Mouse (Mus musculus) embryonic stem cell, embryonic (primary cell): Measurements from ENCODE around the gene Fpr1.

Experiments
- CTCF ChIA-PET, 4 experiments: fragments of 300-600 bp in 2 of 4; fragments of 350-600 bp in 2 of 4; sonication (Branson Sonifier 250); formaldehyde crosslinking; loops; one replicate each; lab custom pipeline; 2022; ENCODE audit warnings: inconsistent platforms in 2 of 4; lab: Charles Lee
- POLR2A ChIA-PET, 4 experiments: fragments of 300-600 bp in 2 of 4; fragments of 350-600 bp in 2 of 4; sonication (Branson Sonifier 250); formaldehyde crosslinking; loops; one replicate each; lab custom pipeline; 2022; ENCODE audit warnings: antibody characterized with exemption in 4 of 4, inconsistent platforms in 1 of 4; lab: Charles Lee

Fpr1 gene

GRCm38 (mm10) chr17:17829816-17830535, 53.8 kb downstream of the Fpr1 start:
- CTCF ChIA-PET: interaction anchor here in 2 of 4 experiments (0.7 to 6.1 kb wide), 3 partner anchors 8 to 23 kb away, joined by 4 to 56 read pairs (median 14); no protein-coding TSS in a partner anchor
- POLR2A ChIA-PET: interaction anchor here in 2 of 4 experiments (2.3 to 6.1 kb wide), 3 partner anchors 8 to 205 kb away, joined by 9 to 62 read pairs (median 26); partner anchors contain the start of gene Lnpep (in 1 of the 2)

GRCm38 (mm10) chr17:17829052-17829785, 54.5 kb downstream of the Fpr1 start:
- CTCF ChIA-PET: interaction anchor here in 3 of 4 experiments (0.9 to 6.1 kb wide), 4 partner anchors 8 to 440 kb away, joined by 3 to 56 read pairs (median 10); no protein-coding TSS in a partner anchor
- POLR2A ChIA-PET: interaction anchor here in 3 of 4 experiments (0.6 to 6.1 kb wide), 9 partner anchors 9 to 833 kb away, joined by 3 to 62 read pairs (median 8); partner anchors contain the start of gene Lnpep (in 1 of the 3)

- POLR2A ChIA-PET: interaction anchor here (0.6 to 6.1 kb wide), 11 partner anchors 9 to 906 kb away, joined by 3 to 62 read pairs (median 6); partner anchors contain the start of gene Lnpep (in 1 of the 4)
- CTCF ChIA-PET: interaction anchor here in 3 of 4 experiments (0.9 to 6.1 kb wide), 4 partner anchors 9 to 439 kb away, joined by 3 to 56 read pairs (median 10); no protein-coding TSS in a partner anchor
These were observed 55.4 kb downstream of the Fpr1 start for GRCm38 (mm10) chr17:17828191-17828981.

- ChIA-PET CTCF (interaction anchor here (0.6 to 6.1 kb wide), 7 partner anchors 10 to 630 kb away, joined by 3 to 56 read pairs (median 3); no protein-coding TSS in a partner anchor), POLR2A (interaction anchor here (0.6 to 6.1 kb wide), 14 partner anchors 10 to 703 kb away, joined by 3 to 62 read pairs (median 4); partner anchors contain the start of gene Lnpep (in 2 of the 4))
These were observed 56.0 kb downstream of the Fpr1 start for GRCm38 (mm10) chr17:17827658-17828190.

GRCm38 (mm10) chr17:17826751-17827657, 56.7 kb downstream of the Fpr1 start, which contains the start of gene Spaca6:
Gene Spaca6 (plus strand): TSS chr17:17827158.
- CTCF ChIA-PET: interaction anchor here (0.6 to 6.1 kb wide), 8 partner anchors 10 to 631 kb away, joined by 3 to 56 read pairs (median 4); no protein-coding TSS in a partner anchor
- POLR2A ChIA-PET: interaction anchor here (0.6 to 6.1 kb wide), 19 partner anchors 11 to 702 kb away, joined by 3 to 62 read pairs (median 4); partner anchors contain the start of gene Lnpep (in 2 of the 4)
